Mouse (Mus musculus) right cerebral cortex, adult 2 months (tissue): Measurements from ENCODE around the gene Tgif1.

Experiments
- DNase-seq, 2 experiments: peaks; one replicate each; pipeline ENCODE4 v3.0.0; 2021 to 2022; ENCODE audit warnings: low spot score in 2 of 2

Tgif1 gene

DNA sequence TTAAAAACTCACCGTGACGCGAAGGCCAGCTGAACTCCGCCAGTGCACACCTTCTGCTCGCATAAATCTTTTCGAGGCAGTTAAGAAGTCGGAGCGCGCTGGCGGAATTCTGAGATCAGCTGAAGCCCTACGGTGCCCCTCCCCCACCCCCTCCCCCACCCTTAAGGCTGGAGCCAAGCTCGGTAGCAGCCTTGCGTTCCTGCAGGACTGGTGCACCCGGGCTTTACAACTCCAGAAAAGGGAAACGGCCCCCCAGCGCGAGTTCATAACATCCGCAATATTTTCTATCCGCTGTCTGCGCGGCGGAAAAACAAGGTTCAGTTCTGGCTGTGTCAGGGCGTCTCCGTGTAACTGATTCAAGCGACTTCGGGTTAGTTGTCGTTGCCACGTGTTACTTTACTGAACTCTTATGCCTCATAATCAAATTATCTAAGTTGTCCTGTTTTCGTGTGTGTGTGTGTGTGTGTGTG lies at the start of gene Tgif1:
Tgif1 (minus strand) TSS at position 111 of the 470 bp plus-strand sequence.
- DNase-seq, result no peak

DNA sequence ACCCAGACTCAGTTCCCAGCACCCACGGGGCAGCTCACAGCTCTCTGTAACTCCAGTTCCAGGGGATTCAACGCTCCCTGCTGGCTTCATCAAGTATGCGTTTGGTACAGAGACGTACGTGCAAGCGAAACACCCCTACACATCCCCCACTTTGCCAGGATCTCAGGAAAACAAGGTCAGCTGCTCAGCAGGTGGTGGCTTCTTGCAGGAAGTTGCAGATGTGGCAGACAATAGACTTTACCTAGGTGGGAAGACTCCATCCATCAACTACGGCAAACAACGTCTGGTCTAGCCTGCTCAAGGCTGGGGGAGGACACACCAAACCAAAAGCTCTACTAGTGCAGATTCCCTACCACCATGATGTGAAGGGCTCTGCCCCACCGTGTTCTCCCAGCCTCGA lies 47.3 kb upstream of the Tgif1 start:
- DNase-seq, result no peak

DNA sequence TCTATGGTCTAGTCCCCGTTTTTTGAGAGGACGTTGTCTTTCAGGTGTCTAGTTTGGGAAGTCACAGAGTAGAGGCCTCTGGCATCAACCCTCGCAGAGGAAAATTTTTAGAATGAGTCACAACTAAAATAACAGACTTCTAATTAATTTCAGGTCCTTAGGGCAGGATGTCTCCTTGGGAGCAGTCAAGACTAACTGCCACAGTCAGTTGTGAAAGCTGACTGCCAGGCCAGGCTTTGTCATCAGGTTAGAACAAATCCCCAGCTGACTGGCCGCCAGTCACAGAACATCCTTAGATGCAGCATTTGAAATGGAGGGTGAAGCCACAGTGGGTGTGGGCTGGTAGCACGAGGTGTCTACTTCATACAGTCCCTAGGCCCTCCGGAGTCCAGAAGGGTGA lies 46.3 kb upstream of the Tgif1 start:
- DNase-seq, result no peak

DNA sequence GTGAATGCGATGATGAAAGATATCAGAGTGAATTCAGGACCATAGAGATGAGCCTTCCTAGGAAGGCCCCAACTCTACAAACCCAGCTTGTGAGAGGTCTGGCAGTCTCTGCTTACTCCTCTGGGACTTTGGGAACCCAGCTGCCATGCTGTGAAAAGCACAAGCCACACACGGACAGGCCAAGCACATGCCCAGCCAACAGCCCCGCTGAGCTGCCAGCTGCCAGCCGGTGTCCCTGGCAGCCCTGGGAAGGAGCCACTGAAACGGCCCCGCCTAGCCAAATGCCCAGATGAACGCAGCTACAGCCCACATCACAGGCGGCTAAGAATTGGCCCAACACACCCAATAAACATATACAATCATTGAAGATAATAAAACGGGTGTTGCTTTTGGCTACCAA lies 41.5 kb upstream of the Tgif1 start:
- DNase-seq, result no peak

DNA sequence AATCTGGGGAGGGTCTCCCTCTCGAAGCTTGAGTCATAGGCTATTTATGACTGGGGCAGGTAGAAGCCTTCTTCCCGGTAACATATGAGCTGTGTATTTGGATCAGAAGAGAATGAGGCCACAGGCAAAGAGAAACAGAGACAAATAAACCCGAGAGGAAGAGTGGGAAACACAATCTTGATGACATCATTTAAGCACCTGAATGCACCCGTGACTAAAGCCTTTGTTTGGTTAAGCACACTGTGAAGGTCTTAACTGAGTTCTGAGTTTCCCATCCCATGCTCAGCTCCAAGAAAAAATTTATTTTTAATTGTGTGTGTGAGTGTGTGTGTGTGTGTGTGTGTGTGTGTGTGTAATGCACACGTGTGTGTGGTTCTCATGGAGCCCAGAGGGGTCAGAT lies 39.8 kb upstream of the Tgif1 start:
- no peak for DNase-seq

DNA sequence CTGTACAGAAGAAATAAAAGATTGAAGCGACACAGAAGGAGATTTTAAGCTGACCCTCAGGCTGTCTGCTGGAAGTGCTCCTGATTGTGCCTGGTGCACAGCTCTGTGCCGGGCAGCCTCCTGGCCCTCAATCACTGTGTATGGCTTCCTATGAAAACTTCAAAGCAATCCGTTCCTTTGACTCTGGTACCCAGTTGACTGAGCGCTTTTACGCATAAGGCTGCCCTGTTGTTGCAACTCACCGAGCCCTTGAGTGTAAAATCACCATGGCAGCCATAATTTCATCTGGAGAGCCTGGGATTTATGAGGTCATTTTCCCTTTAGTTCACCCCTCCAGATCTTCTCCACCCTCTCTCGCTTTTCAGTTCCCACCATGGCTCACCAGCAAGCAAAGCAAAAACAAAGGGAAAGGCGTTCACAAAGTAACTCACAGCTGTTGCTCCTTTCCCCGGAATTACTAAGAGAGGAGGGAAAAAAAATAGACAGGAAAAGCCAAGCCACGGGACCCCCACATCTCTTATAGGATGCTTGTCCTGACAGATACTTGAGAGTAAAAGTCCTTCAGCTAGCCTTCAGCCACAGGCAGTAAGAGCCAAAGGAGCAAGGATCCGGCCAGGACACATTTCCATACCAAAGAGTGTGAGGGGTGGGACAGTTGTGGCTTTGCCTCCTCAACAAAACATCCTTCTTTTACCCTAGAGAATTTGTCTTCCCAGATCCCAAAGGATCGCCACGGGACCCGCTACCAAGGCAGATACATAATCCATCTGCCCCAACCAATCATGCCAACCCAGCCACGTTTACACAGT lies 39.1 kb upstream of the Tgif1 start:
- DNase-seq, result no peak

DNA sequence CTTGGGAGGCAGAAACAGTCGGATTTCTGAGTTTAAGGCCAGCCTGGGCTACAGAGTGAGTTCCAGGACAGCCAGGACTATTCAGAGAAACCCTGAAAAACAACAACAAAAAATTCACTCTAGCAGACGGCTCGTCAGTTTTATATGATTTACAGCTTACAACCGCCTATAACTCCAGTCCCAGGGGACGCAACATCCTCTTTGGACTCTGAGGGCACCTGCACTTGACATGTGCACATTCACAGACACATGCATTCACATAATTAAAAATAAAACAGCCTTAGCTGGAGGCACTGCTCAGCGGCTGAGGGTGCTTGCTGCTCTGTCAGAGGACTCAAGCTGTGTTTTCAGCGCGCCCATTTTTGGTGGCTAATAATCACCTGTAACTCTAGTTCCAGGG lies 37.2 kb upstream of the Tgif1 start:
- no peak for DNase-seq

DNA sequence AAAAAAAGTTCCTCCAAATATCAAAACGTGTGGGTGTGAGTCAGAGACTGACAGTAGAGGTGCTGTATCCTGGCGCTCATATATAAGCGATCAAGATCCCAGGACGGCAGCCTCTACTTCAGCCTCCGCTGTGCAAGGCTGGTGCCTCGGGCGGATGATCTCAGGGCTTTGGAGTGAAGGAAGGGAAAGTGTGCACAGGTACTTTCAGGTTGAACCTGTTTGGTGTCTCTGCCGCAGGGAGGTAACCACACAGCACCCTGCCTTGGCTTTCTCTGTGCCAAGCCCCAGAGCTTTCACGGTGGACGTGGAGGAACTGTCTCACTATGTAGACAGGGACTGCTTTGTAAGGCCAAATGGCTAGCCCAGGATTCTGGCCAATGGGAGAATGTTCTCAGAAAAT lies 35.3 kb upstream of the Tgif1 start:
- DNase-seq, result no peak

DNA sequence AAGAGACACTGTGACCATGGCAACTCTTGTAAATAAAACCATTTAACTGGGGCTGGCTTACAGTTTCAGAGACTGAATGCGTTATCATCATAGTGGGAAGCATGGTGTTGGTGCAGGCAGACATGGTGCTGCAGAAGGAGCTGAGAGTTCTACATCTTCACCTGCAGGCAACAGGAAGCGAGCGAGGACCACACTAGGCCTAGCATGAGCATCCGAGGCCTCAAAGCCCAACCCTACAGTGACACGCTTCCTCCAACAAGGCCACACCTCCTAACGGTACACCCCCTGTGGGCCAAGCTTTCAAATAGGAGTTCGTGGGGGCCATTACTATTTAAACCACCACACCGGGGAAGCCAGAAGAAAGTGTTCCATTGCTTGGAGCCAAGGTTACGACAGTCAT lies 34.5 kb upstream of the Tgif1 start:
- DNase-seq, result no peak

DNA sequence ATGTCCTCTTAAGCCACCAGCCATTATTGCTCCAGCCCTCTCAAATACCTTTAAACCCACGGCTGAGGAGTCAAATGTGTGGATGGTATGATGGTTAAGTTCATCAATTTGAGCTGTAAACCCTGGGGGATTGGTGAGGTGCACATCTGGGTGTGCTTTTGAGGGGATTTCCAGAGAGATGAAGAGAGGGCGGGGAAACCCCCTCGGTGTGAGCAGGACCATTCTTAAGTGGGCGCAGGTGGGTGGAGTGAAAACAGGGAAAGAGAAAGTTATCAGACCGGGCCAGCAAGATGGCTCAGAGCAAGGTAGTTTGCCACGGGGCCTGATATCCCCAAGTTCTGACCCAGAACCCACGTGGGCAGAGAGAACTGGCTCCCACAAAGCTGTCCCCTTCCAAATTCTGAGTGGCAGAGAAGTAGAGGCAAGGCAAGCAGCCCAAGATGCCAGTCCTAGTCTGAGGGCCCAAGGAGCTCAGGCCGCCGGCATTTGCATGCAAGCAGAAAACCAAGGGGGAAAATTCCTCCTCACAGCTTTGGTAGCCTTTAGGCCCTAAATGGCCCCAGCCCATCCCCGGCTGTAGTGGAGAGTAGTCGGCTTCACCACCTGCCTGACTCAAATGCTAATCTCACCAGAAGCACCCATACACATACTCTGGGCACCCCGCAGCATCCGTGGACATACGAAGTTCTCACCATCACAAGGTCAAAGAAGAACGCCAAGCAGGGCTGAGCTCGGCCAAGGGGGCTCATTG lies 33.5 kb upstream of the Tgif1 start:
- no peak for DNase-seq

DNA sequence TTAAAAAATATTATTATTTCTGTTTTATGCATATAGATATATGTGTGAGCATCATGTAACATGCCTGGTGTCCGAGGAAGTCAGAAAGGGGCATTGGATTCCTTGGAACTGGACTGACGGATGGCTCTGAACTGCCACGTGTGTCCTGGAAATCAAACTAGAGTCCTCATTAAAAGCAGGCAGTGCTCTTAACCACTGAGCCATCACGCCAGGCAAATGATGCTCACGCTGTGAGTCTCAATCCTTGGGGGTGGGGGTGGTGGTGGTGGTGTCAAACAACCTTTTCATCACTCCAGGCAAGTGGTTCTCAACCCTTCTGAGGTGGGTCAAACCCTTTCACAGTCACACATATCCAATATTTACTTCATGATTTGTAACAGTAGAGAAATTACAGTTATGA lies 32.5 kb upstream of the Tgif1 start:
- no peak for DNase-seq

DNA sequence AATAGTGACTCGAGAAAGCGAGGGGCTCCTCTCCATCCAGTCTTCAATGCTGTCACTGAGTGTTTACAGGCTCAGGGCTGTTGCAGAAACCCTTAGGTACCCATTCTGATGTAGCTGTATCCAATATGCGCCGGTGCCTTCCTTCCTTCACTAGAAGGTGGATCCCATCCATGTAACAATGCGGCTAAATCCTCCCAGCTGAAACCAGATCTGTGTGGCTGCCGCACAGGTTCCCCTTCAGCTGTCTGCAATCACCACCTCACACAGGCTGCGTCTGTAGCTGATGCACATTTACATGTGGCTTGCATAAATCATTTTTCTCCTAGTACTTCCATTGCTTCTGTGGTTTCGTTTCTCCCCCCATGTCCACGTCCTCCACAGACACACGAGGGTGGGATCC lies 28.6 kb upstream of the Tgif1 start:
- no peak for DNase-seq

DNA sequence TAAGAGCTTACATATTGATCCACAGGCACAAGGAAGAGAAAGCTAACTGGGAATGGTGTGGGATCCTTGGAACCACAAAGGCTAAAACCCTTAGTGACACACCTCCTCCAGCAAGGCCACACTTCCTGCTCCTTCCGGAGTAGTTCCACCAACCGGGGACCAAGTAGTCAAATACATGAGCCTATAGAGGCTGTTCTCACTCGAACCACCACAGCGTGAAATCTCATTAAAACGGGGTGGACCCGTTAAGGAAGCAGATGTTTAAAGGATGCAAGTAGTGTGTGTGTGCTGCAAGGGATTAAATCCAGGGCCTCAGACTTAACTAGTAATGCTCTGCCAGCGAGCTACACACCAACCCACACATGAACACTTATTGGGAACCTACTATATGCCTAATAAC lies 27.8 kb upstream of the Tgif1 start:
- DNase-seq, result no peak

DNA sequence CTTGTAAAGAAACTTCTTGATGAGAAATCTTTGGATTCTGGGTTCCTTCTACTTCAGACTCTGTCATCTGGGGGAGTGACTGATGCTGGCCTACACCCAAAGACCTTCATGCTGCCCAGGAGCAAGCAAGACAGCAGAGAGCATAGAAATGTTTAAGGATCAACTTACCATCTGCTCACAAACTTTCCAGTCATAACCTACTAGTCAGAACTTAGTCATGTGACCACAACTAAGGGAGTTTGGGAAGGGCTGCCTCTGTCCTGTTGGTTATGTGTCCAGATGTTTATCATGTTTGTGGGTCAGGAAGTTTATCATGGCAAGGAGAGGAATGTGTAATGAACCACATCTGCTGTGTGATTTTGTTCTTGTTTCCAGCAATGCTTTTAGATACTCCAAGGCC lies 24.9 kb upstream of the Tgif1 start:
- DNase-seq, result no peak

DNA sequence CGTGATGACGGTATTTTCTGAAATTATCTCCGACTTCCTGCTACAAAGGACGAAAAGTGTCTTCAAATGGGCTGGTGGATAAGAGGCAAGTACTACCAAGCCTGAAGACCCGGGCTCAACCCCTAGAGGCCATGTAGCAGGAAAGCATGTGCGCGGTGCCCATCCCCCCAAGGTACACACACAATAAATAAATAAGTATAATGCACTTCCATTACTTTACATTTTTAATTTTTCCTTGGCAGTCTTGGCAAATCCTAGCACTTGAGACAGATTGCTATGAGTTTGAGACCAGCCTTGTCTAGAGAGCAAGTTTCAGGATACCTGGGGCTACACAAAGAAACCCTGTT lies 20.4 kb upstream of the Tgif1 start:
- peak in 1 of 2 experiments; percentile 1 for DNase-seq

DNA sequence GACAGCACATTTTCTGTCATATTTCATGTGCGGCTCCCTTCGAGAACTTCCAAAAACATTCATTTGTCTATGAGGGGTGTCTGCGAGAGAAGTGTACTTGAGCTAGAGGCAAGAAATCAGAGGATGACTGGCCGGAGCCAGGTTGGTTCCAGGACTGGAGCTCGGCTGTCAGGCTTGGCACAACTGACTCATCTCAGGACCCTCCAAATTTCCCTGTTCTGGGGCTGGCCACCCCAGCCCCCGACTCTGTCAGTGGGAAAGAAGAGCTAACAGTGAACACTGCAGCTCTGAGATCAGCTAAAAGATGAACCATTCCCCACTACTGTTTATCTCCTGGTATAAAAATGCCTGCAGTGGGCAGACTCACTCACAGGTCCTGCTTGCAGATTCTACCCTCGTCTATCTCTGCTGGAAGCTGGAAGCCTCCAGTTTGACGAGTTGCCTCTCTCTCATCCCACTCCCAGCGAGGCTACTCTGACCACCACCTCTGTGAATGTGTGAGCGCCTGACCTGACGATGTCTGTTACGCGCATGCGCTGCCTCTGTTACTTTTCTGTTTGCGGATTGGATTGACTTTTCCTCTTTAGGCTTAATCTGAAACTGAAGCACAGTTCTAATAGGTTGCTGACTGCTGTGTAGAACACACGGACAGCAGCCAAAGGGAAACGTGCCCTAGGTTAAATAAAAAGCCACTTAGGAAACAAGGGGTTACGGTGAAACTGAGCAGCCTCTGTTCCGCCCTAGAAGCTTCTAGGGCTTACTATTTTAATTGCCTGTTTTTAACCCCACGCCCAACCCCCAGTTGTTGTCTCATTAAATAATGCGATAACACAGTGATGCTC lies 19.8 kb upstream of the Tgif1 start:
- DNase-seq, result peak in 1 of 2 experiments; percentile 27

DNA sequence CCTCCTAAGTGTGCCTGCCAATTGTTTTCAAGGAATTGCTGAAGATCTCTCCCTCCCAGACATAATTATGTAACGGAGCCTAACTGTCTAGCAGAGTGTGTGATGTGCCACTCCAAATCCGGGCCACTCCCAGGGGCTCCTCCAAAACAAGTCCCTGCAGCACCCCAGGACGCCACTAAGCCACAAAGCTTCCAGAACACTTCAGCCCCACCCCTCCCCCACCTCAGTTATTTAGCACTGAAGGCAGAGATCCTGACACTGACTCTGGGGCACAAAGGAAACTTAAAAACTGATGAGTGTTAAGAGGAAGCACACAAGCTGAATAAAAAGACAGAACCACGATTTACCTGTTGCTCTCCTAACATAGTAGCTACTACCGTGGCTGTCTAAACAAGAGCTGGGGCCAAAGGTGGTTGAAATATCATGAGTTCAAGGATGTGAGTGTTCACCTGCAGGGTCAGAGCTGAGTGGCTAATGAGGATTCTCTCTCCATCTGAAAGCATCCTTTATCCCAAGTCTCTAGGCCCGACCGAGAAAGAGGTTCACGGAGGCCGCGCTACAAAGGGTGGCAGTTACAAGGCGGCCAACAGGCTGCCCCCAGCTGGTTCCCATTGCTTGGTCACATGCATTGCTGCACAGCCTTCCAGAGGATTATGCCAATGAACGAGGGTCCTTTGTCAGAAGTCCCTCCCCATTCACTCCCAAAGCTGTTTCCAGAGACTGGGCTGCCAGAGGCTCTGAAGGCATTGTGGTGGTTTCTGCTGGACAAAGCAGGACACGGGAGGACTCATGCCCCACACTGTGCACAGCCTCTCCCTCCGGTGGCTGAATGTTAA lies 19.0 kb upstream of the Tgif1 start:
- no peak for DNase-seq

DNA sequence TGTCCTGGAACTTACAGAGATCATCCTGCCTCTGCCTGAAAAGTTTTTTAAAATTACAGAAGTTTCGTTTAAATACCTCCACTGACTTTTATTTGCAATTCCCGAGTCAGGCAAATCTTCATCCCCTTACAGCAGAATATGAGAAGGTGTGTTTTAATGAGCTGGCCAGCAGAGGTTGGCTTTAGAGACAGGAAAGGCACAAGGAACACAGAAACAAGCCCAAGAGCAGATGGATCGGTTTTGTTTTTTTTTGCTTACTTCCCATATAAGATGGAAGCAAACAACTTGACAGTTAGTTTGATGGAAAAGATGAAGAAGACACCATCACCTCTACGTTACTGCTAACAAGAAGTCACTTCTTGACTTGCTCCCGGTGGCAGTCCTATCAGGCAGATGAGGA lies 18.3 kb upstream of the Tgif1 start:
- DNase-seq, result no peak

DNA sequence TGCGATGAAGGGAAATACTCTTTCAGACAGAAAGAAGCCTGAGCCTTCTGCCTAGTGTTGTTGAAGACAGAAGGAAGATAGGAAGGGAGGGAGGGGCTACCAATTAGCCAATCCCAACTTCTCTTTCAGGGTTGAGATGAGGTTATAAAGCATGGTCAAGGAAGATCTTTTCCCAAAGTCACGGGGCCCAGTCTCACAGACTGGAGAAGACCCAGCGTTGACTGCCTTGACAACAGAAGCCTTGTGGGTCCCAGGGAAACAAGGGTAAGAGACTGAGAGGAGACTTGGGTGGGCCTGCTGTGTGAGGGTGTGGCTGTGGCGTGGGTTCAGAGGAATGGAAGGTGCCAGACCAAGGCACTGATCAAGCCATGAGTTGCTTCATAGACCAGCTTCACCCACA lies 17.2 kb upstream of the Tgif1 start:
- no peak for DNase-seq

DNA sequence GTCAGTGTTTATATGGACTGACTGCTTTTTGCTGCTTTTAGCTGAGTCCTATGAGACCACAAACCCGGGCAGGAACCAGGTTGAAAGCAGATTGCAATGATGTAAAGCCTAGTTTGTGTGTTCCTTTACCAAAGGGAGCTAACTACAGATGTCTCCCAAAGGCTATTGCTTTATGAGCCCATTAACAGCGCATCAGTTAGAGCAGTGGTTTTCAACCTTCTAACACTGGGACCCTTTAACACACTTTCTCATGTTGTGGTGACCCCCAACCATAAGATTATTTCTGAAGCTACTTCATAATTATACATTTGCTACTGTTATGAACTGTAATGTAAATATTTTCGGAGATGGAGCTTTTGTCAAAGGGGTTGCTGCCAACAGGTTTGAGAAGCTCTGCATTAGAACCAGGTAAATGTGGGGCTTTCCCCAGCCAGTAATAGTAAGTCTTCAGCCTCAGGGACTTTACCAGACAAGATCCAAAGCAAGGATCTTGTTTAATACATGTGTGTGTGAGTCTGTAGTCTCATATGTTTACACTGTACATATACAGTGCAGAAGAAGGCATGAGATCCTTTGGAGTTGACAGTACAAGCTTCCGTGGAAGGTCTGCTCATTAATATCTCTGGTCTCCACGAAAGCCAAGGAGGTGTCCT lies 15.4 kb upstream of the Tgif1 start:
- DNase-seq, result no peak

DNA sequence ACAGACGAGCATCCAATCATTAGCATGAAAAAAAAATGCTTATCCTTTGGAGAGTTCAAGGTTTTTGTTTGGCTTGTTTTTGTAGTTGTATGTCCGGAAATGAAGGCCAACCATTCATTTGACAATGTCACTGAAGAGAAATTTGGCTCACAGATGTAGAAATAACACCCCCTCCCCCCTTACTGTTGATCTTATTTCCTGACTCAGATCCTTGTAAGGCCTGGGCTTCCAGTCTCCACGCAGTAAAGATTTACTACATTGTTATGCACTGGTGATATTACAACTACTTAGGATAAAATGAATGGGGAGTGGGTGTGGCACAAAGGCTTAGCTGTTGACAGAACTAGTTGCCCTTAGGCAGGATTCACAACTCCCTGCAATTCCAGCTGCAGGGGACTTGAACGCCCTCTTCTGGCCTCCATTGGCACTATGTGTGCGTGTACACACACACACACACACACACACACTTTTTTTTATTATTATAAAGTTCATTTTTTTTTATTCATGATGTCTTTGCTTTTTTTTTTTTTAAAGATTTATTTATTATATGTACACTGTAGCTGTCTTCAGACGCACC lies 13.3 kb upstream of the Tgif1 start:
- no peak for DNase-seq
